ENCODE assay signal across 12 mouse cellular contexts in the genomic region with DNA sequence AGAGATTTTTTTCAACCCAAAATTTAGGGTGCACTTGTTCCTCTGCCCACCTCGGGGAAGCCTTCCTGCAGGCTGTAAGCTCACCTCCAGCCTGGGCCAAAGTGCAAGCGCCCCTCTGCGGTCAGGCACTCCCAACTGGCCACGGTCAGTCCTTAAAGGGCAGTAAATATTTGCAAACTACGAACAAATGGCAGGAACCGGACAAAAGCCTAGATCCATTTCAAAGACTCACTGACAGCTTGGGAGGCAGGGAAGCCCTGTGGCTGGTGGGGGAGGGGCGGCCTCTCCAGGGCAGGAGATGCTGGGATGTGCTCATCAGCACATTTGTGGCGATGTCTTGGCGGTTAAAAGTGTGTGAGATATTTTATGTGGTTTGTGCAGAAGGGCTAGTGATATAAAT. TPM values are rescaled to one million over a fixed set of nuclear protein-coding genes. Genes with fewer than 3 reads are reported as not detected.
A peak's percentile ranks its signal among the peaks of the same experiment; 100 is the strongest.
DNase-seq lines count a peak whose midpoint lies in the region; ATAC-seq and TF ChIP-seq lines count a peak whose summit lies in the region.
"Had no signal": no experiment of that assay in that cellular context is flagged by ENCODE, and none has a peak within 500 bp of the region (broad histone marks: within the 10 kb centered on the region; RNA-seq: fewer than 3 reads in every experiment).

No protein-coding gene starts in this region.

- WGBS in forebrain, postnatal 0 days: 20% methylated on average over 9 of the region's 9 CpGs
- WGBS in forebrain, embryonic 16.5 days: 12% methylated on average over 9 of the region's 9 CpGs
- WGBS in midbrain, embryonic 11.5 days: 7% methylated on average over 9 of the region's 9 CpGs
- 15% methylated on average over 9 of the region's 9 CpGs for WGBS in midbrain, postnatal 0 days
- WGBS in embryonic facial prominence, embryonic 10.5 days: 10% methylated on average over 9 of the region's 9 CpGs
- WGBS in neural tube, embryonic 12.5 days: 5% methylated on average over 9 of the region's 9 CpGs

- no peak overlapping the region for H3K4me2 ChIP-seq in forebrain, postnatal 0 days (ENCODE audit: low read depth)
- no peak overlapping the region for H3K4me2 ChIP-seq in forebrain, embryonic 16.5 days (ENCODE audit: low read length)
- peak overlapping the region; percentile 8; the same call in 1 of the 2 replicates for H3K4me2 ChIP-seq in midbrain, embryonic 11.5 days
- H3K4me2 ChIP-seq in midbrain, postnatal 0 days (ENCODE audit: low read depth, low read length, poor library complexity, severe bottlenecking): no peak overlapping the region
- peak overlapping the region; percentile 36 for H3K4me2 ChIP-seq in neural tube, embryonic 12.5 days (replicated peaks)

- TF ChIP-seq CTCF in forebrain, postnatal 0 days (IDR thresholded peaks at IDR 0.05; ENCODE audit: low read depth): no peak
- no peak for TF ChIP-seq CTCF in midbrain, postnatal 0 days (IDR thresholded peaks at IDR 0.05)

- no peaks in the 10 kb centered on the region for H3K4me1 ChIP-seq in forebrain, postnatal 0 days (ENCODE audit: insufficient read depth)
- H3K4me1 ChIP-seq in forebrain, embryonic 16.5 days (replicated peaks; ENCODE audit: control insufficient read depth, insufficient read depth, low read length): peaks cover 5% of the 10 kb centered on the region; the same call in 1 of the 2 replicates
- H3K4me1 ChIP-seq in midbrain, embryonic 11.5 days (ENCODE audit: control insufficient read depth, insufficient read depth, low read length): peaks cover 19% of the 10 kb centered on the region
- no peaks in the 10 kb centered on the region for H3K4me1 ChIP-seq in midbrain, postnatal 0 days (ENCODE audit: insufficient read depth, low read length)
- H3K4me1 ChIP-seq in embryonic facial prominence, embryonic 10.5 days: peaks cover 26% of the 10 kb centered on the region
- peaks cover 12% of the 10 kb centered on the region for H3K4me1 ChIP-seq in neural tube, embryonic 12.5 days

- H3K9me3 ChIP-seq in forebrain, postnatal 0 days (ENCODE audit: low read length): no peaks in the 10 kb centered on the region
- no peaks in the 10 kb centered on the region for H3K9me3 ChIP-seq in forebrain, embryonic 16.5 days (ENCODE audit: control insufficient read depth, low read length)
- H3K9me3 ChIP-seq in midbrain, embryonic 11.5 days (ENCODE audit: control insufficient read depth, low read length): no peaks in the 10 kb centered on the region
- no peaks in the 10 kb centered on the region for H3K9me3 ChIP-seq in midbrain, postnatal 0 days (ENCODE audit: low read length)
- H3K9me3 ChIP-seq in embryonic facial prominence, embryonic 10.5 days: no peaks in the 10 kb centered on the region
- no peaks in the 10 kb centered on the region for H3K9me3 ChIP-seq in neural tube, embryonic 12.5 days

- no peaks in the 10 kb centered on the region for H3K27me3 ChIP-seq in forebrain, postnatal 0 days (ENCODE audit: insufficient read depth, low read length)
- no peaks in the 10 kb centered on the region for H3K27me3 ChIP-seq in forebrain, embryonic 16.5 days (replicated peaks; ENCODE audit: control insufficient read depth, insufficient read depth, low read length)
- H3K27me3 ChIP-seq in midbrain, embryonic 11.5 days (ENCODE audit: control insufficient read depth, insufficient read depth, low read length): no peaks in the 10 kb centered on the region
- no peaks in the 10 kb centered on the region for H3K27me3 ChIP-seq in midbrain, postnatal 0 days (ENCODE audit: insufficient read depth, low read length)
- peaks cover 23% of the 10 kb centered on the region for H3K27me3 ChIP-seq in embryonic facial prominence, embryonic 10.5 days (replicated peaks; ENCODE audit: low read depth, poor library complexity, severe bottlenecking)
- no peaks in the 10 kb centered on the region for H3K27me3 ChIP-seq in neural tube, embryonic 12.5 days (replicated peaks)

- ATAC-seq in forebrain, postnatal 0 days: peak; percentile 27
- ATAC-seq in forebrain, embryonic 16.5 days: no peak
- peak; percentile 62; the same call in 1 of the 2 replicates for ATAC-seq in midbrain, embryonic 11.5 days (ENCODE audit: low FRiP score)
- no peak for ATAC-seq in midbrain, postnatal 0 days (ENCODE audit: low FRiP score)
- ATAC-seq in neural tube, embryonic 12.5 days (ENCODE audit: low FRiP score, low read depth): no peak
- no peak for ATAC-seq in monocyte, adult 5-6 weeks (replicated peaks; ENCODE audit: insufficient number of reproducible peaks, low FRiP score, low TSS enrichment, poor library complexity, severe bottlenecking)

- H3K36me3 ChIP-seq in forebrain, postnatal 0 days (ENCODE audit: insufficient read depth): no peaks in the 10 kb centered on the region
- no peaks in the 10 kb centered on the region for H3K36me3 ChIP-seq in forebrain, embryonic 16.5 days (ENCODE audit: control insufficient read depth, insufficient read depth)
- no peaks in the 10 kb centered on the region for H3K36me3 ChIP-seq in midbrain, embryonic 11.5 days (ENCODE audit: control insufficient read depth, insufficient read depth, low read length)
- no peaks in the 10 kb centered on the region for H3K36me3 ChIP-seq in midbrain, postnatal 0 days (ENCODE audit: insufficient read depth, low read length)
- H3K36me3 ChIP-seq in embryonic facial prominence, embryonic 10.5 days (replicated peaks): no peaks in the 10 kb centered on the region
- H3K36me3 ChIP-seq in neural tube, embryonic 12.5 days: no peaks in the 10 kb centered on the region

- H3K9ac ChIP-seq in forebrain, postnatal 0 days: no peak overlapping the region
- no peak overlapping the region for H3K9ac ChIP-seq in forebrain, embryonic 16.5 days (replicated peaks; ENCODE audit: low read depth, low read length)
- no peak overlapping the region; the same call in 1 of the 2 replicates for H3K9ac ChIP-seq in midbrain, embryonic 11.5 days (ENCODE audit: low read length)
- no peak overlapping the region for H3K9ac ChIP-seq in midbrain, postnatal 0 days (replicated peaks; ENCODE audit: low read length, poor library complexity, severe bottlenecking)
- no peak overlapping the region for H3K9ac ChIP-seq in neural tube, embryonic 12.5 days

- H3K4me3 ChIP-seq in forebrain, postnatal 0 days (ENCODE audit: low read depth, low read length): no peak overlapping the region
- no peak overlapping the region for H3K4me3 ChIP-seq in forebrain, embryonic 16.5 days (replicated peaks; ENCODE audit: low read length)
- no peak overlapping the region for H3K4me3 ChIP-seq in midbrain, embryonic 11.5 days (ENCODE audit: low read depth, low read length)
- H3K4me3 ChIP-seq in midbrain, postnatal 0 days (ENCODE audit: low read depth, low read length): no peak overlapping the region
- H3K4me3 ChIP-seq in embryonic facial prominence, embryonic 10.5 days: peak overlapping the region; percentile 17; the same call in 1 of the 2 replicates
- no peak overlapping the region for H3K4me3 ChIP-seq in neural tube, embryonic 12.5 days

- no peak overlapping the region for H3K27ac ChIP-seq in forebrain, postnatal 0 days (ENCODE audit: low read depth, low read length)
- H3K27ac ChIP-seq in forebrain, embryonic 16.5 days (ENCODE audit: low read length): no peak overlapping the region
- peak overlapping the region; percentile 51 for H3K27ac ChIP-seq in midbrain, embryonic 11.5 days (ENCODE audit: low read depth, low read length)
- no peak overlapping the region for H3K27ac ChIP-seq in midbrain, postnatal 0 days (ENCODE audit: low read depth, low read length)
- no peak overlapping the region; the same call in 1 of the 2 replicates for H3K27ac ChIP-seq in embryonic facial prominence, embryonic 10.5 days (replicated peaks)
- H3K27ac ChIP-seq in neural tube, embryonic 12.5 days: peak overlapping the region; percentile 15; the same call in 1 of the 2 replicates

- peak; percentile 30 for DNase-seq in forebrain, postnatal 0 days
- no peak for DNase-seq in midbrain, embryonic 11.5 days (ENCODE audit: low spot score, missing footprints)
- no peak for DNase-seq in midbrain, postnatal 0 days (ENCODE audit: low spot score)
- peak; percentile 39 for DNase-seq in embryonic facial prominence, embryonic 10.5 days (ENCODE audit: low spot score)
- DNase-seq in MN1 (ENCODE audit: low spot score): no peak
- DNase-seq: adrenal gland, postnatal 25 days; kidney, adult 2 months; lung, postnatal 10 days had no signal

RNA-seq across cellular contexts. Expression of a gene that starts 12.3 kb away (rescaled TPM):
- 0.10 and 0.31 TPM in 2 replicates for total RNA-seq in forebrain, postnatal 0 days (2014; rRNA removed)
- 0.05 and 0.06 TPM in 2 replicates for polyA plus RNA-seq in forebrain, postnatal 0 days (2015; fragmentation: Nextera tagmentation; extraction: Ambion mirVana)
- 0.54 and 1.1 TPM in 2 replicates for polyA plus RNA-seq in forebrain, embryonic 16.5 days (2015; fragmentation: Nextera tagmentation; extraction: Ambion mirVana)
- 33.9 and 37.2 TPM in 2 replicates for polyA plus RNA-seq in midbrain, embryonic 11.5 days (2014; fragmentation: Nextera tagmentation; extraction: Ambion mirVana)
- total RNA-seq in midbrain, postnatal 0 days (2014; rRNA removed): 0.60 and 1.8 TPM in 2 replicates
- polyA plus RNA-seq in midbrain, postnatal 0 days (2015; fragmentation: Nextera tagmentation; extraction: Ambion mirVana): 0.54 and 0.87 TPM in 2 replicates
- 34.6 and 50.1 TPM in 2 replicates for polyA plus RNA-seq in embryonic facial prominence, embryonic 10.5 days (2016; fragmentation: Nextera tagmentation; extraction: Ambion mirVana)
- polyA plus RNA-seq in neural tube, embryonic 12.5 days (2016; fragmentation: Nextera tagmentation; extraction: Ambion mirVana): 2.6 and 3.5 TPM in 2 replicates
- total RNA-seq in monocyte, adult 5-6 weeks (2017): not detected in 3 replicates
- total RNA-seq: adrenal gland, postnatal 25 days had no signal
- polyA plus RNA-seq: gonadal fat pad, adult 2 months; kidney, adult 2 months had no signal

RNA-seq across cellular contexts. Expression of a gene that starts 37.8 kb away (rescaled TPM):
- 397 and 497 TPM in 2 replicates for total RNA-seq in forebrain, postnatal 0 days (2014; rRNA removed)
- 124 and 143 TPM in 2 replicates for polyA plus RNA-seq in forebrain, postnatal 0 days (2015; fragmentation: Nextera tagmentation; extraction: Ambion mirVana)
- 53.9 and 60.4 TPM in 2 replicates for polyA plus RNA-seq in forebrain, embryonic 16.5 days (2015; fragmentation: Nextera tagmentation; extraction: Ambion mirVana)
- 14.6 and 16.8 TPM in 2 replicates for polyA plus RNA-seq in midbrain, embryonic 11.5 days (2014; fragmentation: Nextera tagmentation; extraction: Ambion mirVana)
- total RNA-seq in midbrain, postnatal 0 days (2014; rRNA removed): 600 and 607 TPM in 2 replicates
- 159 and 163 TPM in 2 replicates for polyA plus RNA-seq in midbrain, postnatal 0 days (2015; fragmentation: Nextera tagmentation; extraction: Ambion mirVana)
- 9.3 and 9.4 TPM in 2 replicates for polyA plus RNA-seq in embryonic facial prominence, embryonic 10.5 days (2016; fragmentation: Nextera tagmentation; extraction: Ambion mirVana)
- 73.4 and 74.8 TPM in 2 replicates for polyA plus RNA-seq in neural tube, embryonic 12.5 days (2016; fragmentation: Nextera tagmentation; extraction: Ambion mirVana)
- total RNA-seq in monocyte, adult 5-6 weeks (2017): 0.32 to 1.3 TPM (median 0.38 TPM) in 3 replicates

Comparison
In these comparisons a context has a peak if more than half of its experiments do, and no peak if none do; other contexts are left out.
1. ATAC-seq: peak in forebrain, postnatal 0 days (single experiment) and midbrain, embryonic 11.5 days (single experiment); none in forebrain, embryonic 16.5 days (single experiment), midbrain, postnatal 0 days (single experiment), neural tube, embryonic 12.5 days (single experiment) and monocyte, adult 5-6 weeks (single experiment).
2. H3K27ac ChIP-seq: peak in midbrain, embryonic 11.5 days (single experiment) and neural tube, embryonic 12.5 days (single experiment); none in forebrain, postnatal 0 days (single experiment), forebrain, embryonic 16.5 days (single experiment), midbrain, postnatal 0 days (single experiment) and embryonic facial prominence, embryonic 10.5 days (single experiment).
3. H3K4me2 ChIP-seq: peak in midbrain, embryonic 11.5 days (single experiment) and neural tube, embryonic 12.5 days (single experiment); none in forebrain, postnatal 0 days (single experiment), forebrain, embryonic 16.5 days (single experiment) and midbrain, postnatal 0 days (single experiment).
4. DNase-seq: peak in forebrain, postnatal 0 days (single experiment) and embryonic facial prominence, embryonic 10.5 days (single experiment); none in midbrain, embryonic 11.5 days (single experiment), midbrain, postnatal 0 days (single experiment) and MN1 (single experiment).